Mouse (Mus musculus): Measurements from ENCODE around the gene Olfr1130.
"Not testable (repeated sequence)": the region's sequence is repeated elsewhere in the genome, so short reads cannot be mapped to it uniquely, and the experiment has no call there.

Olfr1130 gene

GRCm38 (mm10) chr2:87605912-87606311 lies at the start of gene Olfr1130:
TSS of gene Olfr1130 (plus strand) at chr2:87606212.
- in situ Hi-C loops (cut with MboI, MseI): not testable (repeated sequence)

- in situ Hi-C loops (cut with MboI, MseI): not testable (repeated sequence)
Observed at GRCm38 (mm10) chr2:87573602-87574001, 32.4 kb upstream of the Olfr1130 start, which contains the start of gene Olfr1129. TSS of gene Olfr1129 (plus strand) at chr2:87573902.

GRCm38 (mm10) chr2:87626804-87627203 lies 20.8 kb downstream of the Olfr1130 start, which contains the start of gene Olfr1131:
TSS of gene Olfr1131 (plus strand) at chr2:87627104.
- in situ Hi-C loops (cut with MboI, MseI): no loop called here

GRCm38 (mm10) chr2:87637435-87637834 lies 31.4 kb downstream of the Olfr1130 start, which contains the start of gene Olfr1132:
TSS of gene Olfr1132 (minus strand) at chr2:87637535.
- in situ Hi-C loops (cut with MboI, MseI): no loop called here

GRCm38 (mm10) chr2:87642441-87642840 lies 36.4 kb downstream of the Olfr1130 start:
- in situ Hi-C loops (cut with MboI, MseI): no loop called here

- in situ Hi-C loops (cut with MboI, MseI): no loop called here
Observed at GRCm38 (mm10) chr2:87647274-87647673, 41.3 kb downstream of the Olfr1130 start, which contains the start of gene Olfr1133. TSS of gene Olfr1133 (minus strand) at chr2:87647374.

- in situ Hi-C loops (cut with MboI, MseI): loop anchor here (10.0 kb wide), 1 partner anchor 1936 kb away; the partner anchor contains the start of gene Olfr1246
Observed at GRCm38 (mm10) chr2:87658360-87658759, 52.3 kb downstream of the Olfr1130 start, which contains the start of gene Olfr1134. TSS of gene Olfr1134 (minus strand) at chr2:87658460.

All from T-helper 2 cell (primary cell).